Mouse (Mus musculus) frontal cortex, adult (tissue): ENCODE results near the gene Mipol1.

Experiments used
- ATAC-seq: cut with Nextera tagmentation; 2 replicates; pipeline ENCODE4 v1.9.2; 2017; ENCODE audit warnings: mild to moderate bottlenecking, moderate library complexity, mixed read lengths; ENCODE audit not compliant: low TSS enrichment

Gene Mipol1

DNA sequence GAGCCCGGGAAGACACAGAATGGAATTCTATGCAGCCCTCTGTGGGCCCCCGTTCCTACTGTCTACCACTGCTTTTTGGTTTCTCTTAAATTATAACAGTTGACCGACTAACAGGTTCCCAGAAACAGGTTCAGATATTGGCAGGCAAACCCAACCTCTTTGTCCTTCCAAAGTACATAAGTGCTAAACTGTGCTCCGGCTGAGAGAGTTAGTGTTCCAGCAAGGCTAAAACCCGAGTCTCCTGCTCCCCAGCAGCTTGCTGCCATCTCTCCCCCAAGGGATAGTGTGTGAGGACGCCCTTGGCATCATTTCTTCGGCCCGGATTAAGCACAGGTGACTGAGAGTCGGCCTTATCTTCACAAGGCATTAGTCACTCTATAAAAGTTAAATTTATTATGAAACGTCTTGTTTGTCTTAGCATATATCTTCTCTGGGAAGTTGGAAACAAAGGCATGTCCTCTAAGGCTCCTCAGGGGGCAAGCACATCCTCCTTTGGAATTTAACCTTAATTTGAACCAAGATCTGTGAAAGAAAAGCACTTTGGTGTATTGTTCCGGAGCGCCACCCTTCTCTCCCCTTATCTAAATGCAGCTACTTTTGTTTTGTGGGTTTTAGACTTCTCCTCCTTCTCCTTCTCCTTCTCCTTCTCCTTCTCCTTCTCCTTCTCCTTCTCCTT, 285.6 kb downstream of the Mipol1 start:
- ATAC-seq = no peak

- no peak for ATAC-seq
Measured at GRCm38 (mm10) chr12:57528335-57528734, 298.1 kb downstream of the Mipol1 start.

GRCm38 (mm10) chr12:57530474-57530873, 300.2 kb downstream of the Mipol1 start:
- ATAC-seq = no peak

DNA sequence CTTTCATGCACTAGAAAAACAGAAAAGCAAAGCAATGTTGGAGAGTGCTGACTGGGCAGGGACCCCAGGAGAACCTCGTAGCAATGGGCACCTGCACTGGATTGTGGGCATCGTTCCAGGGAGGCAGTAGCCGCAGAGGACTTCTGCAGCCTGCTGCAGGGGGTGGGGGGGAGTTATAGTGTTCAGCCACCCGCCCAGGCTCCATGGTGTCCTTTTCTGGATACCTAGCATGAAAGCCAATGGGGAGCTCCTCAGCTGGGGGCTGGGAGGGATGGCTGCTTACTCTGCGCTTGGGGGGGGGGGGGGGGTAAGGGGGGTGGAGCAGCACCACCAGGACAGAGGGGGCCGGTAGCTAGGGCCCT, 304.3 kb downstream of the Mipol1 start:
- ATAC-seq = no peak

DNA sequence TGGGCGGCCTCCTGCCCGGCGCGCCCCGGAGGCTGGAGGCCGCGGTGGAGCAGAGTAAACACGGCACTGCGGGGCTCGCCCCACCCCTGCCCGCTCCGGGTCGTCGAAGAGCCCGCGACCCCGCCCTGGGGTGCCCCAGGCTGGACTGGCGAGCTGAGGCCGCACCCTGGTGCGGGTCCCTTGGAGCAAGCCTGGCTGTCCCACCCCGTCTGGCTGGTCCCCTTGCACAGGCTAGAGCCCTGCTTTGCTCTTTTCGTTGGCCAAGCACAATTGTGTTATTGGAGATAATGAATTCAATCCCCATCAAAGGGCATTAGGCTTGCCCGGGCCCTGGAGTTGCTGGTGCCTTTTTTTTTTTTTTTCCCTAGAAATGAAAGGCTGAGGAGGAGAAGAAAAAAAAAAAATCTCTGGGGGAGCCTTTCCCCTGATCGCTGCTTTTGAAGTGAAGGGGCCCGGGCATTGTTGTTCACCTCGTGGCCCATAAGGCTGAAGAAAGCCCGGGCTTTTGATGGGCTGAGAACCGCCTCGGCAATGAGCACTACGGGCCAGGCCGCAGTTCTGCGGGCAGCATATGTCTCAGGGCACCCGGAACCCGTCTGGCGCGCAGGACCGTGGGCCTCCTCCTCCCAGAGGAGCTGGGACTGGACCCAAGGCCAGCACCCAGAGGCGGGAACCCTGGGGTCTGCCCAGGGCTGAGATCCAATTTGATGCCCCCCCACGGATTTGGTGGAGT, 304.8 kb downstream of the Mipol1 start:
- no peak for ATAC-seq

- ATAC-seq = no peak
Measured at GRCm38 (mm10) chr12:57536056-57536908, 306.1 kb downstream of the Mipol1 start.

- no peak for ATAC-seq
Measured at GRCm38 (mm10) chr12:57536909-57537670, 306.9 kb downstream of the Mipol1 start.

DNA sequence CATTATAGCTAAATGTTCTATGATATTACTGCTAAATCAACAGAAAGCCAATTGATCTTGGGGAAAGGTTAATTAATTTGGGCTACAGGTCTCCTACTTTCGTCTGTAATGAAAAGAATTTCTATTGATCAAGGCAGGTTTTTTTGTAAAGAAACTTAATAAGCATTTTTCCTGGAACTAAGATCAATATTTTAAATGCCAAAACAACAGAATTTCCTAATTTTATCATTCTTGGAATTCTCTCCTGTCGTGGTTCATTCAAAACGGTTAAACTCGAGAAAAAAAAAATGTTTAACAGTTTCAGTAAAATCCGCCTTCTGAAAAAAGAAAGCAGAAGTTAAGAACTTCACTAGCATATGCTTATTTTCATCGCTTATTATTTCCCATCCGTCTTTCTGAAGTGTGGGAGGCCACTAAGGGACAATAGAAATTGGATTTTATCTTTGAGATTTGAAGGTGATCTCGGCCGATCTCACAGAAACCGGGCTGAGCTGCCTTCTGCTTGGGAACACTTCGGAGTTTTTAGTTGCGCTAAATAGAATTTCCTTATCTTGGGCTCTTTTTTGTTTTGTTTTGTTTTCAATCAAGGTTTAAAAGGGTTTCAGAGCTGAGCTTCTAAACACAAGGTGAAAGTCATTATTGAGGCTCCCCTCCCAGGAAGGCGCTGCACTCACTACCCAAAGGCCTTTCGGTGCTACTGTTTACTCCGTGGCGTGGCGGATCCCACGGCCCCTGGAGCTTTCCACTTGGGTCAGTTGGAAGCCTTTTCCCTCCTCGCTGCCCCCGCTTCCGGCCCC, 307.8 kb downstream of the Mipol1 start:
- ATAC-seq = no peak

DNA sequence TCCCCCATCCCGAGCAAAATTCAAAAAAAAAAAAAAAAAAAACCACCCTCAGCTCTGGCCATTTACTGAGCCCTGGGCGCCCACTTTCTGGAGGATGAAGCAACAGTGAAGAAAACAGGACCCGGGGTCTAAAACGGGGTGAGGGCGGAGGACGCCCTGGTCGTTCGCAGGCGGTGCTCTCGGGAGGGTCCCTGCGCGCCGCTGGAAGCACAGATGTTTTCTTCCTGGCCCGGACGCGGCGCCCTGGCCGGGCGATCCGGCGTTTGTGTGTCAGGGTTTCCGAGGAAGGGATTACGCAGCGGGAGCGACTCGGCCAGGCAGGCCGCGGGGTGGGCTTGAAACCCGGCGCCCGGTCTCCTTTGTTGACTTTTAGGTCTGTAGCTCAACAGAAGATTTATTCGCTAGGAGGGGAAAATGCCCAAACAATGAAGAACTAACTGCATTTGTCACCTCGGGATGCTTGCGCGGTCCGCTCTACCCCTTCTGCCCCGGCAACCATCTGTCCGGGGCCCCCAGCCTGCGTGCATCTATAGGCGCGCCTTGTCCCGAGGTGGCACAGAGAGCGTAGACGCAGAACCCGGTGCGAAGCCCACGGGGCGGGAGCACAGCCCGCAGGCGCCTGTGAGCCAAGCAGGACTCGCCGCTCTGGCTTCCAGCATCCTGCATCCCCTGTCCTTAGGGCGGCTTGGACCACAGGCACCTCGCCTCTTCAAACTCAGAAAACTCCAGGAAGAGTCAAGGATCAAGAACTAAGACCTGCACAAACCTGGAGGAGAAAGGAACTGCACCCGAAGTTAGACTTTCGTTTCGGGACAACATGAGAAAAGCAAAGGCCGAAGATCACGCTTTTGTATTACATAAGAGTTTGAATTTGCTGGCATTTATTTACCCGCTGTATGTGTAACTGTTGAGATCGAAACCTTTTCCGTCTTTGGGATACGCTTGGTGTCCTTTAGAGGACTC, 308.6 kb downstream of the Mipol1 start:
- ATAC-seq = no peak

DNA sequence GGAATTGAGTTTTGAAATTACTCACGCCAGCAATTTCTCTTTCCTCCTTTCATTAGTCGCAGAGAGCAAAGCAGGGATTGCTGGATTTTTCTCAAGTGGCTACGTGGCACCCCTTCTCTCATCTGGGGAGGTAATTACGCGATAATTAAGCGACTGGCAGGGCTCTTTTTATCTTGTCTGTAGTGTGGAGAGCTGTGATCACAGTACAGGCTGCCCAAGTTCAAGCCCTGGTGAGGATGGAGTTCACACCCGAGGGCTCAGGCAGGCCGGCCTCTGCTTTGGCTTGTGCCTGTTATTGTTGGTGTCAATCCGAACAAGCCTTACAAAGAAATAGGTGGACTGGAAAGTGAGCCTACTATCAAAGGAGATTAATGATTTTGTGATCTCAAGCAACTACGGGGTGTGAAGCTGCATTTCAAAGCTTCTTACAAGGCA, 309.3 kb downstream of the Mipol1 start:
- no peak for ATAC-seq

GRCm38 (mm10) chr12:57541118-57541517, 310.9 kb downstream of the Mipol1 start:
- no peak for ATAC-seq

GRCm38 (mm10) chr12:57541931-57542745, 311.9 kb downstream of the Mipol1 start:
- ATAC-seq = no peak

DNA sequence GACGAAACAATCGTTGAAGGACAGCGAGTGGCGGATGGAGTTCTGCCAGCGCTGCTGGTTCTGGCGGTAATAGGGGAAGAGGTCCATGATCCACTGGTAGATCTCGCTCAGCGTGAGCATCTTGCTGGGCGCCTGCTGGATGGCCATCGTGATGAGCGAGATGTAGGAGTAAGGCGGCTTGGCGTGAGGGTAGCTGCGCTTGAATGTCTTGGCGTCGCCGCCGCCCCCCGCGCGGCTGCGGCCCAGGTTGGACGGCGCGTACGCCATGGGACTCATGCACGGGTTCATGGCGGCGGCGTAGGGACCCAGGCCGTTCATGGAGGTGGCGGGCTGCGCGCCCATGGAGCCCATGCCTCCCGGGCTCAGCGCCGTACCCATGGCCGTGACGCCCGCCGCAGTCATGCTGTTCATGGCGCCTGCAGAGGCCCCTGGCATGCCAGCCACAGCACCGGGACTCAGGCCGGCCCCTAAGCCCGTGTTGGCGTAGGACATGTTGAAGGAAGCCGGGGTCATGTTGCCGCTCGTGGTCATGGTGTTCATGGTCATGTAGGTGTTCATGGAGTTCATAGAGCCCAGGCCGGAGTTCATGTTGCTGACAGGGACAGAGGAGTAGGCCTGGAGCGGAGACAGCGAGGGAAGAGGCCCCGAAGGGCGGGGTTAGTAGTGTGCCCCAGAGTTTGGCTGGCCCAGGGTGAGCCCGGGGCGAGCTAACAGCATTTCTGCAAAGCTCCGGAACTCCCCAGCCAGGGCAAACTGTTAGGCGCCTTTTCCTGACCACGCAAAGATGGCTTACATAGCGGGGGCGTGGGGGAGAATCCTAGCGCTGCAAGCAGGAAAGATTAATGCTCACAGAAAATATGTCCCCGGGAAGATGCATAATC, 312.8 kb downstream of the Mipol1 start:
- no peak for ATAC-seq

- ATAC-seq = no peak
Measured at GRCm38 (mm10) chr12:57543627-57543991, 313.4 kb downstream of the Mipol1 start.

GRCm38 (mm10) chr12:57544641-57545370, 314.6 kb downstream of the Mipol1 start:
- ATAC-seq = no peak

GRCm38 (mm10) chr12:57545371-57546241, 315.4 kb downstream of the Mipol1 start:
- ATAC-seq = no peak
